Mouse (Mus musculus) neural tube, embryonic 12.5 days (tissue): Measurements from ENCODE around the gene Igf2bp2. TPM values are rescaled to one million over a fixed set of nuclear protein-coding genes. Genes with fewer than 3 reads are reported as not detected.

ENCODE experiments used
- ATAC-seq: fragments of 200-750 bp; cut with Nextera tagmentation; 2 replicates; pipeline ENCODE4 v1.8.0; 2017; ENCODE audit warnings: low read depth, mild to moderate bottlenecking, moderate TSS enrichment, moderate library complexity; ENCODE audit not compliant: low FRiP score
- H3K27ac ChIP-seq: fragments of 300-500 bp; sonication (generic); 2 replicates; pipeline ENCODE4 v1.5.1; 2016
- H3K27me3 ChIP-seq: fragments of 300-500 bp; sonication (generic); replicated peaks from 2 replicates; pipeline ENCODE4 v1.6.1; 2016; ENCODE audit warnings: mild to moderate bottlenecking
- H3K36me3 ChIP-seq: fragments of 300-500 bp; sonication (generic); 2 replicates; pipeline ENCODE4 v1.6.1; 2016; ENCODE audit warnings: mild to moderate bottlenecking
- H3K4me1 ChIP-seq: fragments of 300-500 bp; sonication (generic); 2 replicates; pipeline ENCODE4 v1.6.1; 2016
- H3K4me2 ChIP-seq: fragments of 300-500 bp; sonication (generic); replicated peaks from 2 replicates; pipeline ENCODE4 v1.6.1; 2016; ENCODE audit warnings: mild to moderate bottlenecking
- H3K4me3 ChIP-seq: fragments of 300-500 bp; sonication (generic); 2 replicates; pipeline ENCODE4 v1.5.1; 2016
- H3K9ac ChIP-seq: fragments of 300-500 bp; sonication (generic); 2 replicates; pipeline ENCODE4 v1.6.1; 2016; ENCODE audit warnings: mild to moderate bottlenecking
- H3K9me3 ChIP-seq: fragments of 300-500 bp; sonication (generic); 2 replicates; pipeline ENCODE4 v1.6.1; 2016; ENCODE audit warnings: mild to moderate bottlenecking
- WGBS: fragments of 180-500 bp; shearing (Covaris S2); methylation state at CpG from one replicate; pipeline ENCODE4 v1.1.7; 2016; 5-methylcytosine and 5-hydroxymethylcytosine counted together
- polyA plus RNA-seq: library from polyadenylated mRNA; unstranded; fragments of >200 nt; fragmentation: Nextera tagmentation; extraction: Ambion mirVana; gene quantifications from 2 replicates; pipeline ENCODE4 v1.2.1, GENCODE M21; 2016

Gene Igf2bp2
- polyA plus RNA-seq, 1 experiment from 2014 or later = 87.6 TPM

DNA sequence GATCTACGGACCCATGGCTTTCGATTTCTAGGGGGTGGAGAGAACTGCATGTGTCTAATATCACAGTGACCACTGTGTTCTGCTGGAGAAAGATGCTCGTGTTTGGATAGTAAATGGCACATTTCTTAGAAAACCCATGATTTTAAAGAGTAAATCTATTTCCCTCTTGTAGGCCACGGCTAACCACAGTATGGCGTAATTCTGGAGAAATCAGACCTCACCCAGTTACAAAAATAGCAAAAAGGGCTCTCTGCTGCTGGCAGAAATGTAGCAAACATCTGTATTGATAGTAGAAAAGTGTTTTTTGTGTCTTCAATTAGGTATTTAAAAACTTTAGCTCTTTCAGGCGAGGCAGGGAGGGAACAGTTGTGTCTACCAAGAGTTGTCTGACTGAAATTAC lies 18.6 kb downstream of the Igf2bp2 start:
- no peak for ATAC-seq
- H3K36me3 ChIP-seq = no peaks in the 10 kb centered on the region
- 94% methylated on average over 6 of the region's 6 CpGs for WGBS

DNA sequence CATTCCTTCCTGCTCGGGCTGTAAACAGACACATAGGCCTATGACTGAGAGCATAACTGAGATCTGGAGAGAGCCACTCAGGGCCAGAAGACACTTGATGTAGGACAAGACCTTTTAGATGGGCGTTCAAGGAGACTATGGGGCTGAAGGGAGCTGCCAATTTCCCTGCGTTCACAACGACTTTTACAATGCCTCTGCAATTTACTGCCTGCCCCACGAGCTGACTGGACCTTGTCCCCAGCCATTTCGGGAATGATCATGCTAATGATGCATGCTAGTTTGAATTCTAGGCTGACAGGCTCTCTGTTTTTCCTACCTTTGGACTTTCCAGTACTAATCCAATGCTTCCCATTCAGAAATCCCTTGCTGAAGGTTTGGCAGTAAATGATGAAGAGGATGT lies 22.2 kb downstream of the Igf2bp2 start:
- H3K27me3 ChIP-seq = no peaks in the 10 kb centered on the region
- no peaks in the 10 kb centered on the region for H3K36me3 ChIP-seq
- H3K4me1 ChIP-seq = 0 out of 2 replicates have a peak, but pooled peaks cover 3% of the 10 kb centered on the region
- H3K27ac ChIP-seq = no peak overlapping the region
- WGBS = 29% methylated on average over 6 of the region's 6 CpGs
- no peaks in the 10 kb centered on the region for H3K9me3 ChIP-seq
- H3K4me2 ChIP-seq = no peak overlapping the region
- H3K4me3 ChIP-seq = no peak overlapping the region
- no peak overlapping the region for H3K9ac ChIP-seq
- no peak for ATAC-seq

More for the DNA sequence above, 18.6 kb downstream of the Igf2bp2 start:
- no peaks in the 10 kb centered on the region for H3K27me3 ChIP-seq
- H3K9me3 ChIP-seq = no peaks in the 10 kb centered on the region
- H3K9ac ChIP-seq = no peak overlapping the region
- H3K27ac ChIP-seq = no peak overlapping the region
- no peak overlapping the region for H3K4me3 ChIP-seq
- H3K4me1 ChIP-seq = 0 out of 2 replicates have a peak, but pooled peaks cover 6% of the 10 kb centered on the region
- H3K4me2 ChIP-seq = no peak overlapping the region

DNA sequence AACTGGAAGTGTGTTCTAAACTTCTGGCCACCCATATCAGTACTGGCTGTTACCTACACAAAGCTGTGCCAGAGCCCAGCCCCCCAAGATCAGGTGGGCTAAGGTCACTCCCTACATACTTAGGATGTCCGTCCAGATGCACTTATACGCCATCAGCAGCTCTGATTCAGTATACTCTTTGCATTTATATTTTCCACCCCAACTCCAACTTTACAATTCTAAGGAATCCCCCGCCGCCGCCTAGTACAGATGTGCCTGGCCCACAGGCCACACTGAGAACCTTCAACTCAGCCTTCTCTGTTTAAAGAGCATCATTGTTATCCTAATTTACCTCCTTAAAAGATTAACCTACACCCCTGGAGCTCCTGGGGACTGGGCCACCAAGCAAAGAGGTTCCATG lies 23.3 kb downstream of the Igf2bp2 start:
- Histone ChIP-seq H3K4me3 (no peak overlapping the region), H3K27ac (no peak overlapping the region), H3K4me1 (0 out of 2 replicates have a peak, but pooled peaks cover 3% of the 10 kb centered on the region), H3K36me3 (no peaks in the 10 kb centered on the region), H3K9ac (no peak overlapping the region), H3K4me2 (no peak overlapping the region), H3K27me3 (no peaks in the 10 kb centered on the region), H3K9me3 (no peaks in the 10 kb centered on the region)
- 86% methylated on average over 5 of the region's 5 CpGs for WGBS
- ATAC-seq = no peak

DNA sequence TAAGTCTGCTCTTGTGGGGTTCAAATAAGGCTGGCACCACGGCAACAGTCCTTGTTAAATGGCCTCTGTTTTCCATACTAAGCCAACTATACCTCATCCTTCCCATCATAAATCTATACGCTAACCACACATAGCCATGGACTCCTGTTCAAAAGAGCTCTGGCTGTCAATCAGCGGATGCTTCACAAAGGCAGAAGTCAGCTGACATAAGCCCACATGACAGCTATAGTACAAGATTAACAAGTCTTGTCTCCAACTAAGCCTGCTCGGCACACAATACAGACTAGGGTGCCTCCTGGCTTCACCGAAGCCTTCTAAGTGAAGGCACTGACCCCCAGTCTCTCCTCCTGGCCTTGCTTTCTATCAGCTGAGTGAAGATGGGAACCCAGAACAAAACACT lies 26.9 kb downstream of the Igf2bp2 start:
- Histone ChIP-seq H3K4me3 (no peak overlapping the region), H3K4me2 (no peak overlapping the region), H3K9me3 (no peaks in the 10 kb centered on the region), H3K36me3 (no peaks in the 10 kb centered on the region), H3K27ac (no peak overlapping the region), H3K9ac (no peak overlapping the region), H3K27me3 (no peaks in the 10 kb centered on the region), H3K4me1 (0 out of 2 replicates have a peak, but pooled peaks cover 6% of the 10 kb centered on the region)
- ATAC-seq = no peak
- 90% methylated on average over 5 of the region's 5 CpGs for WGBS

DNA sequence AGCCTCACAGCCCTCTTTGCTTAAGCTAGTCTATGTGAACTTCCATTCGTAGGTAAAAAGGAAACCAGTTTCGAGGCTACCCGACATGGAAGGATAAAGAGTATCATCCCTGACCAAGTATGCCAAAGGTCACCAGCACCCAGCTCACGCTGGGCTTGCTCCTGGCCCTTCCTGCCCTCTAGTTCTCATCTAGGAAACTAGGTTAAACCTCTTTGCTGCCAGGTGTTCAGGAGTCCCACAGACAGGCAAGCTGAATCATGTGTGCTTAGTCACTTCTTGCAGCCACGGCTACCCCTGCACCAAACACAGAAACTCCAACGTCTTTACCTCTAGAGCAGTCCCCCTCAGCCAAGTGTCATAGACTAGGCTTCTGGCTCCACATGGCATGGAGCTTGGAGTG lies 31.8 kb downstream of the Igf2bp2 start:
- no peak for ATAC-seq

DNA sequence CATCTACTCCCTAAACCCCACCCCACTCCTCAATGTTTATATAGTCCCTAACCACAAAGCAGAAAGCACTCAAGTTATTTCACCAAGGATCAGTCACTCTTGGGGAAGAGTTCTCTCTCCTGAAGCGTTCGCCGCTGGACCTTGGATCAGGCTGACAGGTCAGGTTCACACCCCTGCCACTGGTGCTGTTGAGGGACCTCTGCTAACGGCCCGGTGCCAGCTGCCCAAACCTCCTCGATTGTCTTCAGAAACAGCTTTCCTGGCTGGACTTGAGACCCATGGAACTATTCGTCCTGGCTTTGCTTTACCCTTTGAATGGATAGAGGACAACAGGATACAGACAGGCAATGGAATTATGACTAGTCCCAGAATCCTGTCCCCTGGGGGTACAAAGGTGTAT lies 33.6 kb downstream of the Igf2bp2 start:
- Histone ChIP-seq H3K9ac (no peak overlapping the region), H3K36me3 (no peaks in the 10 kb centered on the region), H3K27ac (no peak overlapping the region), H3K4me2 (no peak overlapping the region), H3K4me3 (no peak overlapping the region), H3K4me1 (peaks cover 4% of the 10 kb centered on the region; the same call in 1 of the 2 replicates), H3K9me3 (no peaks in the 10 kb centered on the region), H3K27me3 (no peaks in the 10 kb centered on the region)
- 94% methylated on average over 7 of the region's 7 CpGs for WGBS
- ATAC-seq = no peak

More for the DNA sequence above, 31.8 kb downstream of the Igf2bp2 start:
- Histone ChIP-seq H3K9me3 (no peaks in the 10 kb centered on the region), H3K9ac (no peak overlapping the region), H3K4me2 (no peak overlapping the region), H3K27ac (no peak overlapping the region), H3K27me3 (no peaks in the 10 kb centered on the region), H3K4me3 (no peak overlapping the region), H3K4me1 (0 out of 2 replicates have a peak, but pooled peaks cover 3% of the 10 kb centered on the region), H3K36me3 (no peaks in the 10 kb centered on the region)
- 85% methylated on average over 6 of the region's 6 CpGs for WGBS

DNA sequence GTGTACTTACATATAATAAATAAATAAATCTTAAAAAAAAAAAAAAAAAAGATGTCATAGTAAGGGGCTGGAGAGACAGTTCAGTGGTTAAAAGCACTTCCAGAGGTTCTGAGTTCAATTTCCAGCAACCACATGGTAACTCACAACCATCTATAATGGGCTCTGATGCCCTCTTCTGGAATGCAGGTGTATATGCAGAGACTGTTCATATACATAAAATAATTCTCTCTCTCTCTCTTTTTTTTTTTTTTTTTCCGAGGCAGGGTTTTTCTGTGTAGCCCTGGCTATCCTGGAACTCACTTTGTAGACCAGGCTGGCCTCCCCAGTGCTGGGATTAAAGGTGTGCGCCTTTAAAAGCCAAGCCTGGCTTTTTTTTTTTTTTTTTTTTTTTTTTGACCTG lies 34.5 kb downstream of the Igf2bp2 start:
- no peak overlapping the region for H3K4me2 ChIP-seq
- no peak overlapping the region for H3K27ac ChIP-seq
- ATAC-seq = no peak
- 91% methylated on average over 2 of the region's 2 CpGs for WGBS
- no peaks in the 10 kb centered on the region for H3K27me3 ChIP-seq
- no peaks in the 10 kb centered on the region for H3K36me3 ChIP-seq
- H3K9ac ChIP-seq = no peak overlapping the region
- no peak overlapping the region for H3K4me3 ChIP-seq
- H3K9me3 ChIP-seq = no peaks in the 10 kb centered on the region
- H3K4me1 ChIP-seq = peaks cover 8% of the 10 kb centered on the region; the same call in 1 of the 2 replicates

DNA sequence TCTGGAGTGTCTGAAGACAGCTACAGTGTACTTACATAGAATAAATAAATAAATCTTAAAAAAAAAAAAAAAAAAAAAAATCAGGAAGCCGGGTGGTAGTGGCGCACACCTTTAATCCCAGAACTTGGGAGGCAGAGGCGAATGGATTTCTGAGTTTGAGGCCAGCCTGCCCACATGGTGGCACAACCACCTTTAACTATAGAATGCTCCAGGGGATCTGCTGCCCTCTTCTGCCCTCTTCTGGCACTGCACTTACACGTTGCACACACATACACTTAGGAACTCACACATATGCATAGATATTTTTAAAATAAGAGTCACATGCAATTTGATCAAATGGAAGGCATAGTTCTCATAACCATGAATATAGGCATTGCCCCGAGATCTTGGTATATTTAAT lies 35.3 kb downstream of the Igf2bp2 start:
- Histone ChIP-seq H3K27ac (no peak overlapping the region), H3K36me3 (no peaks in the 10 kb centered on the region), H3K4me1 (peaks cover 7% of the 10 kb centered on the region; the same call in 1 of the 2 replicates), H3K4me2 (no peak overlapping the region), H3K4me3 (no peak overlapping the region), H3K9ac (no peak overlapping the region), H3K9me3 (no peaks in the 10 kb centered on the region), H3K27me3 (no peaks in the 10 kb centered on the region)
- WGBS = 98% methylated on average over 5 of the region's 5 CpGs
- no peak for ATAC-seq

DNA sequence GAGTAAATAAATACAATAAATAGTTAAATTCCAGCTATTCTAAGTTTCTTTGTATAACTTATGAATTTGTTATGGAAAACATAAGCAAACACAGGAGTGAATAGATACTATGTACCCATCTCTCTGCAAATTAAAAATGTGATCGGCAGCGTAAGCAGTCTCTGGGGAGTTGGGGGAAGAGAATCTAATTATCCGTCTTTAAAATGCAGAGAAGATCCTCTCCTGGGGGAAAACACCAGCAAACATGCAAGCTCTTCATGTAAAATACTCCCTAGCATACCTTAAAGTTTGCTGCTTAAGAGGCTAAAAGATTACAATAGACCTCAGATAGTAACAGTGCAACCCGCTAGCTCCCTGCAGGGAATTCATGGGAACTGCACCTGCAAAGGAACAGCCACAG lies 36.2 kb downstream of the Igf2bp2 start:
- no peak for ATAC-seq
- H3K9ac ChIP-seq = no peak overlapping the region

DNA sequence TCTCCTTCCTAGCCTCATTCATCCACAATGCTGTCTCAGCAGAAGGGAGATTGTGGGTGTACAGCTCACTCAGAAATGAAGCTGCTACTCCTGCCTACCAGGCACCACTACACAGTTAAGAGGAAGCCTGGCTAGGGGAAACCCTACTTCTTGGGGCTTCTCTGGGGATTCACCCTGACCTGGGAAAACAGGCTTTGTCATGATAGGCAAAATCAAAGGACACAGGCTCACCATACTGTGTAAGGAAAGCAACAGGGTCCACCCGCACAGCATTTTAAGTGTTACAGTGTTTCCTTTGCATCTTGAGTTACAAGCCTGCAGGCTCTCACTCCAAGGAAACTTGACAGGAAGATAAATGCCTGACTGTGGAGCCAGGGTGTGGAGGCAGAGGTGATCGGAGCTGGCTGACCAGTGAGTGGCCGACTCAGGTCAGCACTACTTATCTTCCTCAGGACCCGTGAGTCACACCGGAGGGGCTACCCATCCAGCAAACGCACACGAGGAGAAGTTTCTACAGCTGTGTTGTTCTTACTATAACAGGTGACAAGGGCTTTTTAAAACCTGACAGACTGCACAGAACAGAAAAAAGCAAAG lies 38.7 kb downstream of the Igf2bp2 start:
- no peak for ATAC-seq
- Histone ChIP-seq H3K4me3 (no peak overlapping the region), H3K27me3 (no peaks in the 10 kb centered on the region), H3K9ac (no peak overlapping the region), H3K27ac (no peak overlapping the region), H3K36me3 (peaks cover 6% of the 10 kb centered on the region), H3K4me2 (no peak overlapping the region), H3K9me3 (no peaks in the 10 kb centered on the region), H3K4me1 (peaks cover 5% of the 10 kb centered on the region; the same call in 1 of the 2 replicates)
- 65% methylated on average over 7 of the region's 7 CpGs for WGBS

More for the DNA sequence above, 36.2 kb downstream of the Igf2bp2 start:
- no peak overlapping the region for H3K27ac ChIP-seq
- peaks cover 5% of the 10 kb centered on the region; the same call in 1 of the 2 replicates for H3K4me1 ChIP-seq
- no peaks in the 10 kb centered on the region for H3K9me3 ChIP-seq
- H3K36me3 ChIP-seq = no peaks in the 10 kb centered on the region
- no peak overlapping the region for H3K4me2 ChIP-seq
- no peak overlapping the region for H3K4me3 ChIP-seq
- WGBS = 80% methylated on average over 4 of the region's 4 CpGs
- no peaks in the 10 kb centered on the region for H3K27me3 ChIP-seq

DNA sequence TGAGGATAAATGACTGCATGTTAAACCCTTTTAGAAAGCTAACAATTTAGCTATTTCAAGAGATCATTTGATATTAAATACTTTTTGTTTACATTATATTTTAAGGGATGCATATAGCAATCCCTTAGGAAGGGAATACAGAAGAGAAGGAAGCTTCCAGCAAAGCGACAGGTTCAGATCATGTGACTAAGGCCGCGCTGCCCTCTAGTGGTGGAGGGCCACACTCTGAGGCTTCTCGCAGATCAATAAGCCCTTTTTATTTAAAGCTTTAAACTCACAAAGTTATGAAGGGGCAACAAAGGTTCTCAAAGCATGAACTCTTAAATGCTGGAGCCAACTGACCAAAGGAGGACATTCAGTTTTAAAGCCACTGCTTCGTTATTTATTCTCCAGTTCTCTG lies 39.4 kb downstream of the Igf2bp2 start:
- H3K27ac ChIP-seq = no peak overlapping the region
- H3K36me3 ChIP-seq = peaks cover 9% of the 10 kb centered on the region
- no peaks in the 10 kb centered on the region for H3K9me3 ChIP-seq
- H3K4me2 ChIP-seq = no peak overlapping the region
- no peak for ATAC-seq
- H3K4me3 ChIP-seq = no peak overlapping the region
- peaks cover 5% of the 10 kb centered on the region; the same call in 1 of the 2 replicates for H3K4me1 ChIP-seq
- H3K27me3 ChIP-seq = no peaks in the 10 kb centered on the region
- H3K9ac ChIP-seq = no peak overlapping the region
- WGBS = 31% methylated on average over 5 of the region's 5 CpGs

DNA sequence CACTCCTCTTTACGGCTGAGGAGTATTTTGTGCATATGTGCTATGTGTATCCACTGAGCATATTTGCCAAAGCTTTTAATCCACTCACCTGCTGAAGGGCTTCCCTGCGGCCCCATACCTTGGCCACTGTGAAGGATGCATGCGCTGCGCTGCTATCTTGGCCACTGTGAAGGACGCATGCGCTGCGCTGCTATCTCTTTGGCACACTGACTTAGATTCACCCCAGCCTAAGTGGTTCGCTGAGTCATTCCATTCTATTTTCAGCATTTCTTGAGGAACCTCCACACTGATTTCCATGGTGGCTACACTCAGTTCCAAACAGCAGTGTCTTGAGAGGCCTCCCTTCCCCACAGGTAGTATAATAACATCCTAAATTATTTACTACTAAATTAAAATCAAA lies 42.0 kb downstream of the Igf2bp2 start:
- no peak overlapping the region for H3K27ac ChIP-seq
- no peaks in the 10 kb centered on the region for H3K9me3 ChIP-seq
- 95% methylated on average over 8 of the region's 8 CpGs for WGBS
- H3K4me1 ChIP-seq = peaks cover 5% of the 10 kb centered on the region; the same call in 1 of the 2 replicates
- H3K27me3 ChIP-seq = no peaks in the 10 kb centered on the region
- peaks cover 9% of the 10 kb centered on the region for H3K36me3 ChIP-seq
- H3K4me2 ChIP-seq = no peak overlapping the region
- ATAC-seq = no peak
- H3K4me3 ChIP-seq = no peak overlapping the region
- H3K9ac ChIP-seq = no peak overlapping the region

DNA sequence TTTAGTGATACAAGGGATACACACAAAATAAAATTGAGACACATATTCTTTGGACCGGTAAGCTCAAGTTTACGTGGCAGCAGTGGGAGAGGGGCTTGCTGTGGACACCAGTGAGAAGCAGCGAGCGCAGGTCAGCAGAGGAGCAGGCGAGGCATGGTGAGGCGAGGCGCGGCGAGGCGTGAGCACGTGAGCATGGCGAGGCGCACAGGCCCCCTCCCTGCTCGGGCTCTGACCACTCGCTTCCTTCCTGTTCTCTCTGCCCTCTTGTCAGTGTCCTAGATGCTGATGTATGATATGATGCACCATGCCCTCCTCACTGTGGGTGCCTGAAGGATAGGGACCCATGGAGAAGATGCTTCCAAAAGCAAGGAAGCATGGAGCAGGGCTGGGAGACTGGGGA lies 43.6 kb downstream of the Igf2bp2 start:
- peaks cover 4% of the 10 kb centered on the region; the same call in 1 of the 2 replicates for H3K4me1 ChIP-seq
- no peak for ATAC-seq
- H3K36me3 ChIP-seq = peaks cover 9% of the 10 kb centered on the region
- H3K4me3 ChIP-seq = no peak overlapping the region
- H3K9ac ChIP-seq = no peak overlapping the region
- WGBS = 92% methylated on average over 15 of the region's 15 CpGs
- H3K27me3 ChIP-seq = no peaks in the 10 kb centered on the region
- H3K9me3 ChIP-seq = no peaks in the 10 kb centered on the region
- H3K27ac ChIP-seq = no peak overlapping the region
- H3K4me2 ChIP-seq = no peak overlapping the region
